Mouse (Mus musculus) CH12.LX (cell line): Measurements from ENCODE around the gene Smndc1. TPM values are rescaled to one million over a fixed set of nuclear protein-coding genes. Genes with fewer than 3 reads are reported as not detected.

Experiments used
- DNase-seq: peaks from one replicate; pipeline ENCODE4 v3.0.0-alpha.2; 2013; ENCODE audit errors: extremely low read depth
- H3K27ac ChIP-seq: 2 replicates; pipeline ENCODE4 v1.5.1; 2012; ENCODE audit warnings: low read depth, mild to moderate bottlenecking, control low read depth, moderate library complexity; ENCODE audit not compliant: insufficient read depth
- H3K27me3 ChIP-seq: replicated peaks from 2 replicates; pipeline ENCODE3; 2012; ENCODE audit warnings: inconsistent platforms
- H3K36me3 ChIP-seq, 2 experiments: replicated peaks in 1 of 2; 2 replicates each; pipeline versions ENCODE3 to v1.6.1; 2012; ENCODE audit warnings: inconsistent platforms in 1 of 2, low read length in 1 of 2, mild to moderate bottlenecking in 1 of 2, mixed read lengths in 1 of 2, moderate library complexity in 1 of 2; ENCODE audit not compliant: control insufficient read depth in 1 of 2, insufficient read depth in 1 of 2
- H3K4me1 ChIP-seq, 2 experiments: 2 replicates each; pipeline ENCODE4 v1.6.1; 2012; ENCODE audit warnings: inconsistent platforms in 1 of 2, moderate library complexity in 1 of 2; ENCODE audit not compliant: insufficient read depth in 2 of 2, control insufficient read depth in 1 of 2
- H3K4me2 ChIP-seq: 2 replicates; pipeline ENCODE4 v1.6.1; 2012; ENCODE audit warnings: low read depth, mild to moderate bottlenecking, control low read depth; ENCODE audit not compliant: poor library complexity, insufficient read depth, severe bottlenecking
- H3K4me3 ChIP-seq, 3 experiments: fragments of 150-350 bp in 1 of 3; sonication (generic) in 1 of 3; replicated peaks in 1 of 3; 2 replicates each; pipeline versions ENCODE3 to v1.5.1; 2011 to 2012; ENCODE audit warnings: low read depth in 2 of 3, low read length in 2 of 3, mild to moderate bottlenecking in 2 of 3, moderate library complexity in 2 of 3, control low read depth in 1 of 3, improper control_type of control experiment in 1 of 3, inconsistent platforms in 1 of 3, mixed read lengths in 1 of 3; ENCODE audit not compliant: poor library complexity in 1 of 3
- H3K79me2 ChIP-seq: replicated peaks from 2 replicates; pipeline ENCODE4 v1.6.1; 2012; ENCODE audit warnings: mild to moderate bottlenecking, moderate library complexity; ENCODE audit not compliant: control insufficient read depth, poor library complexity, insufficient read depth, severe bottlenecking; ENCODE audit errors: extremely low read depth
- H3K9ac ChIP-seq: 2 replicates; pipeline ENCODE4 v1.6.1; 2012; ENCODE audit warnings: low read depth, mild to moderate bottlenecking, control low read depth, moderate library complexity; ENCODE audit not compliant: insufficient read depth
- H3K9me3 ChIP-seq: replicated peaks from 2 replicates; pipeline ENCODE3; 2012; ENCODE audit warnings: low read length, inconsistent platforms, mixed read lengths
- BHLHE40 ChIP-seq: IDR thresholded peaks from 2 replicates; pipeline ENCODE4 v1.6.1; 2011; ENCODE audit warnings: mild to moderate bottlenecking, low read depth, low read length, improper control_type of control experiment
- CHD1 ChIP-seq: IDR thresholded peaks from 2 replicates; pipeline ENCODE4 v1.6.1; 2012; ENCODE audit warnings: low read depth, low read length, improper control_type of control experiment, inconsistent platforms
- CHD2 ChIP-seq: IDR thresholded peaks from 2 replicates; pipeline ENCODE4 v1.6.1; 2011; ENCODE audit warnings: low read length, improper control_type of control experiment
- ELF1 ChIP-seq: IDR thresholded peaks from 2 replicates; pipeline ENCODE4 v1.6.1; 2014; ENCODE audit warnings: low read depth, mild to moderate bottlenecking, inconsistent platforms, low read length, improper control_type of control experiment
- EP300 ChIP-seq: IDR thresholded peaks from 2 replicates; pipeline ENCODE4 v1.6.1; 2011; ENCODE audit warnings: low read length, improper control_type of control experiment
- ETS1 ChIP-seq: conservative IDR thresholded peaks from 2 replicates; pipeline ENCODE4 v1.6.1; 2012; ENCODE audit warnings: low read depth, mild to moderate bottlenecking, inconsistent platforms, low read length, improper control_type of control experiment, moderate library complexity
- GABPA ChIP-seq: IDR thresholded peaks from 2 replicates; pipeline ENCODE4 v1.6.1; 2012; ENCODE audit warnings: low read depth, low read length, improper control_type of control experiment, inconsistent platforms; ENCODE audit not compliant: insufficient replicate concordance
- HCFC1 ChIP-seq: IDR thresholded peaks from 2 replicates; pipeline ENCODE4 v1.6.1; 2012; ENCODE audit warnings: low read depth, mild to moderate bottlenecking, inconsistent platforms, low read length, improper control_type of control experiment
- IRF4 ChIP-seq: IDR thresholded peaks from 2 replicates; pipeline ENCODE4 v1.6.1; 2014; ENCODE audit warnings: low read depth, mild to moderate bottlenecking, inconsistent platforms, low read length, improper control_type of control experiment
- JUN ChIP-seq: IDR thresholded peaks from 2 replicates; pipeline ENCODE4 v1.6.1; 2011; ENCODE audit warnings: low read depth, mild to moderate bottlenecking, low read length, improper control_type of control experiment, moderate library complexity; ENCODE audit not compliant: insufficient read depth
- JUND ChIP-seq: conservative IDR thresholded peaks from 2 replicates; pipeline ENCODE4 v1.6.1; 2011; ENCODE audit warnings: low read depth, low read length, improper control_type of control experiment
- MAFK ChIP-seq: IDR thresholded peaks from 2 replicates; pipeline ENCODE4 v1.6.1; 2011; ENCODE audit warnings: low read length, improper control_type of control experiment; ENCODE audit not compliant: insufficient replicate concordance
- MAX ChIP-seq: IDR thresholded peaks from 2 replicates; pipeline ENCODE4 v1.6.1; 2011; ENCODE audit warnings: low read length, improper control_type of control experiment
- MAZ ChIP-seq: IDR thresholded peaks from 2 replicates; pipeline ENCODE4 v1.6.1; 2012; ENCODE audit warnings: low read depth, mild to moderate bottlenecking, inconsistent platforms, low read length, improper control_type of control experiment, moderate library complexity
- MEF2A ChIP-seq: IDR thresholded peaks from 2 replicates; pipeline ENCODE4 v1.6.1; 2014; ENCODE audit warnings: low read depth, mild to moderate bottlenecking, inconsistent platforms, low read length, improper control_type of control experiment, borderline replicate concordance
- MXI1 ChIP-seq: IDR thresholded peaks from 2 replicates; pipeline ENCODE4 v1.6.1; 2011; ENCODE audit warnings: mild to moderate bottlenecking, low read depth, low read length, improper control_type of control experiment
- MYC ChIP-seq: IDR thresholded peaks from 2 replicates; pipeline ENCODE4 v1.6.1; 2011; ENCODE audit warnings: low read depth, mild to moderate bottlenecking, improper control_type of control experiment, low read length
- POLR2A ChIP-seq: IDR thresholded peaks from 2 replicates; pipeline ENCODE4 v1.6.1; 2011; ENCODE audit warnings: low read depth, mild to moderate bottlenecking, improper control_type of control experiment, low read length
- POLR2AphosphoS2 ChIP-seq: IDR thresholded peaks from 2 replicates; pipeline ENCODE4 v1.6.1; 2011; ENCODE audit warnings: low read depth, low read length, improper control_type of control experiment
- SIN3A ChIP-seq: IDR thresholded peaks from 2 replicates; pipeline ENCODE4 v1.6.1; 2012; ENCODE audit warnings: low read length, improper control_type of control experiment, inconsistent platforms
- TBP ChIP-seq: conservative IDR thresholded peaks from 2 replicates; pipeline ENCODE4 v1.6.1; 2011; ENCODE audit warnings: low read depth, low read length, improper control_type of control experiment
- TCF12 ChIP-seq: IDR thresholded peaks from 2 replicates; pipeline ENCODE4 v1.6.1; 2014; ENCODE audit warnings: low read depth, mild to moderate bottlenecking, inconsistent platforms, low read length, improper control_type of control experiment
- UBTF ChIP-seq: IDR thresholded peaks from 2 replicates; pipeline ENCODE4 v1.6.1; 2012; ENCODE audit warnings: low read depth, mild to moderate bottlenecking, inconsistent platforms, low read length, improper control_type of control experiment, moderate library complexity
- USF1 ChIP-seq: IDR thresholded peaks from 2 replicates; pipeline ENCODE4 v1.6.1; 2014; ENCODE audit warnings: low read depth, mild to moderate bottlenecking, inconsistent platforms, low read length, improper control_type of control experiment
- USF2 ChIP-seq: conservative IDR thresholded peaks from 2 replicates; pipeline ENCODE4 v1.6.1; 2011; ENCODE audit warnings: low read depth, low read length, improper control_type of control experiment
- ZKSCAN1 ChIP-seq: IDR thresholded peaks from 2 replicates; pipeline ENCODE4 v1.6.1; 2012; ENCODE audit warnings: low read depth, inconsistent platforms, low read length, improper control_type of control experiment, borderline replicate concordance
- ZNF384 ChIP-seq: IDR thresholded peaks from 2 replicates; pipeline ENCODE4 v1.6.1; 2012; ENCODE audit warnings: low read depth, low read length, improper control_type of control experiment, inconsistent platforms
- dilution Hi-C: fragments of 300-500 bp; cut with MboI; formaldehyde crosslinking; loops from 2 replicates; pipeline ENCODE4 v1.14.3; 2020; ENCODE audit warnings: low sequenced_read_pairs; ENCODE audit not compliant: extremely low pct_unique_long_range_greater_than_20kb, extremely low pct_ligation_motif_present
- in situ Hi-C: fragments of 300-500 bp; cut with MboI; formaldehyde crosslinking; loops from 3 replicates; pipeline ENCODE4 v1.14.3; 2019; ENCODE audit warnings: low sequenced_read_pairs, low pct_ligation_motif_present, low pct_unique_long_range_greater_than_20kb, mixed read lengths
- polyA plus RNA-seq: library from polyadenylated mRNA; unstranded; fragments of >175 nt; gene quantifications from 2 replicates; pipeline ENCODE4 v1.2.1, GENCODE M21; 2012; ENCODE audit warnings: low read depth; ENCODE audit not compliant: insufficient read length
- total RNA-seq, 2 experiments: library from RNA; depleted of rRNA; stranded (reverse); fragments of 300-350 nt in 1 of 2; fragments of >200 nt in 1 of 2; gene quantifications; 2 replicates each; pipeline ENCODE4 v1.2.3; 2012 to 2014

Gene Smndc1
- total and polyA plus RNA-seq, 3 experiments = 20.5 to 96.6 (median 41.3) TPM

- TF ChIP-seq ELF1 (peak; percentile 80), MXI1 (peak; percentile 84), POLR2AphosphoS2 (peak; percentile 87), CHD1 (peak; percentile 95), MAX (peak; percentile 64), TBP (peak; percentile 72), USF1 (no peak), BHLHE40 (peak; percentile 65), IRF4 (peak; percentile 86)
Measured at GRCm38 (mm10) chr19:53409663-53410307, 19.4 kb upstream of the Smndc1 start (continued).

GRCm38 (mm10) chr19:53408398-53408797 lies 18.0 kb upstream of the Smndc1 start:
- Histone ChIP-seq H3K9me3 (no peaks in the 10 kb centered on the region), H3K79me2 (no peaks in the 10 kb centered on the region), H3K27ac (peak overlapping the region; percentile 87), H3K27me3 (no peaks in the 10 kb centered on the region), H3K36me3 (no peaks in the 10 kb centered on the region), H3K4me3 (no peak overlapping the region), H3K9ac (peak overlapping the region; percentile 21), H3K4me1 (peaks cover 40 to 84% of the 10 kb centered on the region in 2 experiments), H3K4me2 (no peak overlapping the region)
- no peak for TF ChIP-seq MYC
- peak; percentile 52; the same call in 1 of the 2 replicates for TF ChIP-seq MAX
- TF ChIP-seq GABPA = no peak
- peak; percentile 91 for TF ChIP-seq MAZ
- peak; percentile 69 for TF ChIP-seq EP300
- TF ChIP-seq MXI1 = peak; percentile 68; the same call in 1 of the 2 replicates
- peak; percentile 91 for TF ChIP-seq ETS1
- TF ChIP-seq POLR2A = peak; percentile 23; the same call in 1 of the 2 replicates
- no peak for TF ChIP-seq ZNF384
- TF ChIP-seq BHLHE40 = peak; percentile 85
- TF ChIP-seq CHD2 = no peak
- peak; percentile 89 for TF ChIP-seq IRF4
- TF ChIP-seq POLR2AphosphoS2 = no peak
- TF ChIP-seq JUN = peak; percentile 67
- TF ChIP-seq MEF2A = no peak
- TF ChIP-seq HCFC1 = no peak
- TF ChIP-seq CHD1 = no peak
- TF ChIP-seq SIN3A = no peak
- no peak for TF ChIP-seq ZKSCAN1
- 0 out of 2 replicates have a peak, but pooled peaks have one; percentile 15 for TF ChIP-seq TBP
- peak; percentile 52 for TF ChIP-seq JUND
- no peak for TF ChIP-seq USF2
- TF ChIP-seq UBTF = no peak
- no peak; the same call in 1 of the 2 replicates for TF ChIP-seq TCF12
- no peak for TF ChIP-seq MAFK
- in situ Hi-C loops (no loop called here), dilution Hi-C loops (no loop called here)
- DNase-seq = peak; percentile 76
